Mouse (Mus musculus) kidney, adult 2 months (tissue): ENCODE results near the gene Doc2a. TPM values are rescaled to one million over a fixed set of nuclear protein-coding genes. Genes with fewer than 3 reads are reported as not detected.
"Not testable (repeated sequence)": the region's sequence is repeated elsewhere in the genome, so short reads cannot be mapped to it uniquely, and the experiment has no call there.

ENCODE experiments used
- DNase-seq: peaks from one replicate; pipeline ENCODE4 v3.0.0; 2021
- H3K27ac ChIP-seq: fragments of 200-500 bp; 2 replicates; pipeline ENCODE4 v1.5.1; 2012; ENCODE audit warnings: low read depth, low read length, control low read depth, inconsistent platforms; ENCODE audit not compliant: insufficient read depth
- H3K27me3 ChIP-seq: fragments of 200-500 bp; replicated peaks from 2 replicates; pipeline ENCODE4 v1.6.1; 2012; ENCODE audit warnings: mild to moderate bottlenecking, moderate library complexity, low read length, inconsistent platforms; ENCODE audit not compliant: control insufficient read depth, insufficient read depth
- H3K36me3 ChIP-seq: fragments of 200-500 bp; 2 replicates; pipeline ENCODE4 v1.6.1; 2012; ENCODE audit warnings: mild to moderate bottlenecking, moderate library complexity, low read length, inconsistent platforms; ENCODE audit not compliant: control insufficient read depth, insufficient read depth
- H3K4me1 ChIP-seq: fragments of 200-500 bp; 2 replicates; pipeline ENCODE4 v1.6.1; 2011; ENCODE audit warnings: low read length; ENCODE audit not compliant: control insufficient read depth, insufficient read depth
- H3K4me3 ChIP-seq: fragments of 200-500 bp; 2 replicates; pipeline ENCODE4 v1.5.1; 2011; ENCODE audit warnings: mild to moderate bottlenecking, low read depth, low read length, control low read depth; ENCODE audit not compliant: insufficient read depth
- CTCF ChIP-seq: fragments of 200-500 bp; conservative IDR thresholded peaks from 2 replicates; pipeline ENCODE4 v1.5.1; 2011; ENCODE audit warnings: low read depth, mild to moderate bottlenecking, control low read depth, low read length, moderate library complexity, mixed read lengths; ENCODE audit not compliant: insufficient read depth, insufficient read length
- POLR2A ChIP-seq: fragments of 200-500 bp; IDR thresholded peaks from one replicate; pipeline ENCODE4 v1.6.1; 2011; ENCODE audit warnings: low read depth, low read length, control low read depth
- WGBS: fragments of 180-500 bp; shearing (Covaris S2); methylation state at CpG from one replicate; pipeline ENCODE4 v1.1.7; 2018; 5-methylcytosine and 5-hydroxymethylcytosine counted together
- polyA plus RNA-seq: library from polyadenylated mRNA; depleted of rRNA; stranded (reverse); fragments of >200 nt; gene quantifications from 2 replicates; pipeline ENCODE4 v1.2.3, GENCODE M21; 2012; rRNA removed

Doc2a gene
- polyA plus RNA-seq, 1 experiment, result 0.33 TPM

- no peak overlapping the region for H3K27ac ChIP-seq
- H3K36me3 ChIP-seq, result no peaks in the 10 kb centered on the region; the same call in 1 of the 2 replicates
- 87% methylated on average over 5 of the region's 5 CpGs for WGBS
- TF ChIP-seq CTCF (no peak), POLR2A (no peak)
- H3K4me1 ChIP-seq, result peaks cover 3% of the 10 kb centered on the region; the same call in 1 of the 2 replicates
- H3K4me3 ChIP-seq, result no peak overlapping the region
- no peak for DNase-seq
- H3K27me3 ChIP-seq, result no peaks in the 10 kb centered on the region
These were observed 40.1 kb downstream of the Doc2a start for GRCm38 (mm10) chr7:126887281-126887680.

- Histone ChIP-seq H3K27me3 (no peaks in the 10 kb centered on the region), H3K27ac (no peak overlapping the region), H3K36me3 (no peaks in the 10 kb centered on the region; the same call in 1 of the 2 replicates), H3K4me1 (no peaks in the 10 kb centered on the region), H3K4me3 (no peak overlapping the region)
- DNase-seq, result peak; percentile 58
- TF ChIP-seq CTCF, result peak; percentile 60
- no peak for TF ChIP-seq POLR2A
- 42% methylated on average over 7 of the region's 7 CpGs for WGBS
These were observed 41.6 kb downstream of the Doc2a start for GRCm38 (mm10) chr7:126888852-126889251.

- Histone ChIP-seq H3K4me3 (no peak overlapping the region), H3K27me3 (no peaks in the 10 kb centered on the region), H3K36me3 (no peaks in the 10 kb centered on the region), H3K4me1 (peaks cover 8% of the 10 kb centered on the region; the same call in 1 of the 2 replicates), H3K27ac (peak overlapping the region; percentile 46)
- no peak for DNase-seq
- TF ChIP-seq CTCF, result no peak
- no peak for TF ChIP-seq POLR2A
- 78% methylated on average over 5 of the region's 5 CpGs for WGBS
These were observed 49.7 kb downstream of the Doc2a start for GRCm38 (mm10) chr7:126896912-126897311.

GRCm38 (mm10) chr7:126897390-126898101, 50.3 kb downstream of the Doc2a start:
- H3K36me3 ChIP-seq, result no peaks in the 10 kb centered on the region
- 10% methylated on average over 16 of the region's 16 CpGs for WGBS
- peak overlapping the region; percentile 73 for H3K4me3 ChIP-seq
- no peaks in the 10 kb centered on the region for H3K27me3 ChIP-seq
- peak; percentile 59 for DNase-seq
- peak overlapping the region; percentile 72 for H3K27ac ChIP-seq
- TF ChIP-seq POLR2A (no peak), CTCF (no peak)
- peaks cover 8% of the 10 kb centered on the region; the same call in 1 of the 2 replicates for H3K4me1 ChIP-seq

- TF ChIP-seq POLR2A (peak; percentile 53), CTCF (no peak)
- H3K27ac ChIP-seq, result peak overlapping the region; percentile 79
- peak overlapping the region; percentile 73 for H3K4me3 ChIP-seq
- no peaks in the 10 kb centered on the region for H3K36me3 ChIP-seq
- WGBS, result 8% methylated on average over 37 of the region's 37 CpGs
- H3K4me1 ChIP-seq, result peaks cover 8% of the 10 kb centered on the region; the same call in 1 of the 2 replicates
- H3K27me3 ChIP-seq, result no peaks in the 10 kb centered on the region
- DNase-seq, result peak; percentile 98
These were observed 51.1 kb downstream of the Doc2a start for GRCm38 (mm10) chr7:126898102-126898990.

GRCm38 (mm10) chr7:126899781-126900180, 52.6 kb downstream of the Doc2a start:
- 85% methylated on average over 8 of the region's 9 CpGs for WGBS
- not testable (repeated sequence) for H3K27me3 ChIP-seq, H3K4me1 ChIP-seq, H3K4me3 ChIP-seq, H3K27ac ChIP-seq, H3K36me3 ChIP-seq, DNase-seq

Other genes starting within 250 kb of the Doc2a start
- gene Nupr1, start 216.6 kb upstream of the Doc2a start, polyA plus RNA-seq, result 29.2 and 36.4 TPM in 2 replicates
- 28.1 and 34.7 TPM in 2 replicates for gene Sgf29, start 198.1 kb upstream of the Doc2a start, polyA plus RNA-seq
- 29.0 and 30.1 TPM in 2 replicates for gene Sult1a1, start 171.0 kb upstream of the Doc2a start, polyA plus RNA-seq
- gene Bola2, start 152.0 kb upstream of the Doc2a start, polyA plus RNA-seq, result 63.9 and 67.2 TPM in 2 replicates
- gene Slx1b, start 151.6 kb upstream of the Doc2a start, polyA plus RNA-seq, result 13.1 and 17.2 TPM in 2 replicates
- gene Coro1a, start 139.6 kb upstream of the Doc2a start, polyA plus RNA-seq, result 22.7 and 71.6 TPM in 2 replicates
- 210 and 216 TPM in 2 replicates for gene Mapk3, start 87.8 kb upstream of the Doc2a start, polyA plus RNA-seq
- 58.2 and 61.4 TPM in 2 replicates for gene Gdpd3, start 81.1 kb upstream of the Doc2a start, polyA plus RNA-seq
- 290 and 371 TPM in 2 replicates for gene Ypel3, start 70.5 kb upstream of the Doc2a start, polyA plus RNA-seq
- 2.1 and 2.2 TPM in 2 replicates for gene Tbx6, start 65.9 kb upstream of the Doc2a start, polyA plus RNA-seq
- 135 and 145 TPM in 2 replicates for gene Ppp4c, start 54.9 kb upstream of the Doc2a start, polyA plus RNA-seq
- gene Fam57b, start 49.7 kb upstream of the Doc2a start, polyA plus RNA-seq, result 4.2 and 6.3 TPM in 2 replicates
- 0.46 TPM in 1 of 2 replicates, not detected in the other for gene 4930451I11Rik, start 15.8 kb upstream of the Doc2a start, polyA plus RNA-seq
- 4.2 and 6.6 TPM in 2 replicates for gene Hirip3, start 14.6 kb downstream of the Doc2a start, polyA plus RNA-seq
- 39.6 and 47.0 TPM in 2 replicates for gene Ino80e, start 15.0 kb downstream of the Doc2a start, polyA plus RNA-seq
- 56.5 and 75.2 TPM in 2 replicates for gene Taok2, start 37.3 kb downstream of the Doc2a start, polyA plus RNA-seq
- gene Tmem219, start 75.5 kb downstream of the Doc2a start, polyA plus RNA-seq, result 90.8 and 113 TPM in 2 replicates
- gene Kctd13, start 81.5 kb downstream of the Doc2a start, polyA plus RNA-seq, result 21.4 and 21.9 TPM in 2 replicates
- 0.19 TPM in 1 of 2 replicates, not detected in the other for gene Asphd1, start 102.2 kb downstream of the Doc2a start, polyA plus RNA-seq
- gene Sez6l2, start 103.1 kb downstream of the Doc2a start, polyA plus RNA-seq, result 1.2 and 1.4 TPM in 2 replicates
- 237 and 284 TPM in 2 replicates for gene Cdipt, start 128.5 kb downstream of the Doc2a start, polyA plus RNA-seq
- 0.74 and 1.1 TPM in 2 replicates for gene Cdiptos, start 128.7 kb downstream of the Doc2a start, polyA plus RNA-seq
- 56.9 and 66.9 TPM in 2 replicates for gene Mvp, start 167.2 kb downstream of the Doc2a start, polyA plus RNA-seq
- gene Pagr1b, start 169.1 kb downstream of the Doc2a start, polyA plus RNA-seq, result 0.91 and 1.3 TPM in 2 replicates
- gene Pagr1a, start 169.9 kb downstream of the Doc2a start, polyA plus RNA-seq, result 2.8 and 17.6 TPM in 2 replicates
- gene Gm42742, start 173.7 kb downstream of the Doc2a start, polyA plus RNA-seq, result 21.2 and 28.9 TPM in 2 replicates
- gene Prrt2, start 173.8 kb downstream of the Doc2a start, polyA plus RNA-seq, result 3.6 and 4.6 TPM in 2 replicates
- 97.9 and 115 TPM in 2 replicates for gene Maz, start 179.6 kb downstream of the Doc2a start, polyA plus RNA-seq
- 0.67 and 0.73 TPM in 2 replicates for gene Kif22, start 195.1 kb downstream of the Doc2a start, polyA plus RNA-seq
- gene Zg16, start 239.9 kb downstream of the Doc2a start, polyA plus RNA-seq, result not detected in 2 replicates
- 4.2 and 7.7 TPM in 2 replicates for gene AI467606, start 243.9 kb downstream of the Doc2a start, polyA plus RNA-seq